Mouse (Mus musculus): ENCODE data around the gene Btnl10.
A peak's percentile ranks its signal among the peaks of the same experiment; 100 is the strongest.

Btnl10 gene

GRCm38 (mm10) chr11:58917745-58918366, at the start of gene Btnl10:
Btnl10 (plus strand) TSS chr11:58917908.
- no peak for DNase-seq (ENCODE audit: low spot score in 2 of 2)

- DNase-seq (ENCODE audit: low spot score in 2 of 2): no peak
These were observed 49.8 kb upstream of the Btnl10 start for GRCm38 (mm10) chr11:58867954-58868330.

- no peak for DNase-seq (ENCODE audit: low spot score in 2 of 2)
These were observed 46.7 kb upstream of the Btnl10 start for GRCm38 (mm10) chr11:58870961-58871360.

GRCm38 (mm10) chr11:58883756-58884155, 34.0 kb upstream of the Btnl10 start:
- DNase-seq (ENCODE audit: low spot score in 2 of 2): no peak

- no peak for DNase-seq (ENCODE audit: low spot score in 2 of 2)
These were observed 27.2 kb upstream of the Btnl10 start for GRCm38 (mm10) chr11:58890511-58890910.

- no peak for DNase-seq (ENCODE audit: low spot score in 2 of 2)
These were observed 23.3 kb upstream of the Btnl10 start for GRCm38 (mm10) chr11:58894456-58894855.

- no peak for DNase-seq (ENCODE audit: low spot score in 2 of 2)
These were observed 20.2 kb upstream of the Btnl10 start for GRCm38 (mm10) chr11:58897485-58897884.

GRCm38 (mm10) chr11:58901080-58901479, 16.6 kb upstream of the Btnl10 start:
- no peak for DNase-seq (ENCODE audit: low spot score in 2 of 2)

- peak; percentile 92 to 96 for DNase-seq (ENCODE audit: low spot score in 2 of 2)
These were observed 13.9 kb upstream of the Btnl10 start, which contains the start of gene Zfp39 for GRCm38 (mm10) chr11:58903511-58904409. Zfp39 (minus strand) TSS chr11:58904225.

- DNase-seq (ENCODE audit: low spot score in 2 of 2): no peak
These were observed 13.3 kb upstream of the Btnl10 start for GRCm38 (mm10) chr11:58904410-58904718.

- DNase-seq (ENCODE audit: low spot score in 2 of 2): no peak
These were observed 12.9 kb upstream of the Btnl10 start for GRCm38 (mm10) chr11:58904838-58905237.

- no peak for DNase-seq (ENCODE audit: low spot score in 2 of 2)
These were observed 3.9 kb upstream of the Btnl10 start for GRCm38 (mm10) chr11:58913776-58914175.

- DNase-seq (ENCODE audit: low spot score in 2 of 2): no peak
These were observed 3.2 kb upstream of the Btnl10 start for GRCm38 (mm10) chr11:58914461-58915028.

GRCm38 (mm10) chr11:58916879-58917744, 596 bp upstream of the Btnl10 start:
- DNase-seq (ENCODE audit: low spot score in 2 of 2): no peak

- no peak for DNase-seq (ENCODE audit: low spot score in 2 of 2)
These were observed 1.1 kb downstream of the Btnl10 start for GRCm38 (mm10) chr11:58918759-58919158.

- no peak for DNase-seq (ENCODE audit: low spot score in 2 of 2)
These were observed 4.7 kb downstream of the Btnl10 start for GRCm38 (mm10) chr11:58922420-58922819.

- no peak for DNase-seq (ENCODE audit: low spot score in 2 of 2)
These were observed 8.9 kb downstream of the Btnl10 start for GRCm38 (mm10) chr11:58926651-58927050.

- no peak for DNase-seq (ENCODE audit: low spot score in 2 of 2)
These were observed 9.3 kb downstream of the Btnl10 start for GRCm38 (mm10) chr11:58927053-58927452.

GRCm38 (mm10) chr11:58927790-58928651, 10.3 kb downstream of the Btnl10 start:
- no peak for DNase-seq (ENCODE audit: low spot score in 2 of 2)

- DNase-seq (ENCODE audit: low spot score in 2 of 2): no peak
These were observed 11.3 kb downstream of the Btnl10 start for GRCm38 (mm10) chr11:58929055-58929454.

- no peak for DNase-seq (ENCODE audit: low spot score in 2 of 2)
These were observed 11.9 kb downstream of the Btnl10 start for GRCm38 (mm10) chr11:58929641-58930040.
